Mouse (Mus musculus) kidney, embryonic 15.5 days (tissue): ENCODE measurements at regions not wholly inside any gene's neighbourhood (a gene's known extent, or its start where the extent isn't known, plus 50 kb on each side); places are given as distances from the start of the nearest gene placed in this dataset.

Source experiments
- ATAC-seq: fragments of 200-750 bp; cut with Nextera tagmentation; replicated peaks from 2 replicates; pipeline ENCODE4 v1.8.0; 2017; ENCODE audit warnings: moderate TSS enrichment; ENCODE audit not compliant: low FRiP score
- H3K27ac ChIP-seq: fragments of 300-500 bp; sonication (generic); 2 replicates; pipeline ENCODE4 v1.5.1; 2015; ENCODE audit warnings: mild to moderate bottlenecking, inconsistent platforms
- H3K27me3 ChIP-seq: fragments of 300-500 bp; sonication (generic); 2 replicates; pipeline ENCODE4 v1.6.1; 2015; ENCODE audit warnings: inconsistent platforms
- H3K36me3 ChIP-seq: fragments of 300-500 bp; sonication (generic); 2 replicates; pipeline ENCODE4 v1.6.1; 2015; ENCODE audit warnings: inconsistent platforms
- H3K4me1 ChIP-seq: fragments of 300-500 bp; sonication (generic); 2 replicates; pipeline ENCODE4 v1.6.1; 2015; ENCODE audit warnings: inconsistent platforms
- H3K4me2 ChIP-seq: fragments of 300-500 bp; sonication (generic); 2 replicates; pipeline ENCODE4 v1.6.1; 2015; ENCODE audit warnings: moderate library complexity, mild to moderate bottlenecking, inconsistent platforms
- H3K4me3 ChIP-seq: fragments of 300-500 bp; sonication (generic); replicated peaks from 2 replicates; pipeline ENCODE4 v1.5.1; 2015; ENCODE audit warnings: mild to moderate bottlenecking, inconsistent platforms
- H3K9ac ChIP-seq: fragments of 300-500 bp; sonication (generic); 2 replicates; pipeline ENCODE4 v1.6.1; 2015; ENCODE audit warnings: mild to moderate bottlenecking, inconsistent platforms
- H3K9me3 ChIP-seq: fragments of 300-500 bp; sonication (generic); replicated peaks from 2 replicates; pipeline ENCODE4 v1.6.1; 2016; ENCODE audit warnings: inconsistent platforms
- WGBS: fragments of 180-500 bp; shearing (Covaris S2); methylation state at CpG from one replicate; pipeline ENCODE4 v1.1.7; 2015; ENCODE audit warnings: mixed read lengths; 5-methylcytosine and 5-hydroxymethylcytosine counted together

- Histone ChIP-seq H3K36me3 (no peaks in the 10 kb centered on the region), H3K9me3 (no peaks in the 10 kb centered on the region), H3K9ac (no peak overlapping the region), H3K4me3 (no peak overlapping the region), H3K4me2 (no peak overlapping the region), H3K27ac (no peak overlapping the region), H3K4me1 (no peaks in the 10 kb centered on the region), H3K27me3 (no peaks in the 10 kb centered on the region)
- 24% methylated on average over 4 of the region's 4 CpGs for WGBS
- ATAC-seq: 0 out of 2 replicates have a peak, but pooled peaks have one; percentile 70
These were observed 70.8 kb upstream of the Thbs2 start for GRCm38 (mm10) chr17:14764796-14765195.

- 56% methylated on average over 5 of the region's 5 CpGs for WGBS
- Histone ChIP-seq H3K4me2 (no peak overlapping the region), H3K27me3 (no peaks in the 10 kb centered on the region), H3K4me3 (no peak overlapping the region), H3K9me3 (no peaks in the 10 kb centered on the region), H3K36me3 (no peaks in the 10 kb centered on the region), H3K9ac (no peak overlapping the region), H3K4me1 (no peaks in the 10 kb centered on the region), H3K27ac (no peak overlapping the region)
- ATAC-seq: no peak
These were observed 59.1 kb upstream of the Thbs2 start for GRCm38 (mm10) chr17:14753095-14753494.

GRCm38 (mm10) chr17:14750519-14751145 is 56.6 kb upstream of the Thbs2 start:
- 55% methylated on average over 3 of the region's 3 CpGs for WGBS
- ATAC-seq: no peak
- no peaks in the 10 kb centered on the region for H3K27me3 ChIP-seq
- no peaks in the 10 kb centered on the region for H3K4me1 ChIP-seq
- H3K4me2 ChIP-seq: no peak overlapping the region
- H3K4me3 ChIP-seq: no peak overlapping the region
- H3K27ac ChIP-seq: no peak overlapping the region
- no peak overlapping the region for H3K9ac ChIP-seq
- H3K9me3 ChIP-seq: no peaks in the 10 kb centered on the region
- H3K36me3 ChIP-seq: no peaks in the 10 kb centered on the region

GRCm38 (mm10) chr17:14749281-14749680 is 55.2 kb upstream of the Thbs2 start:
- Histone ChIP-seq H3K27me3 (no peaks in the 10 kb centered on the region), H3K4me2 (no peak overlapping the region), H3K4me1 (no peaks in the 10 kb centered on the region), H3K9me3 (no peaks in the 10 kb centered on the region), H3K27ac (no peak overlapping the region), H3K36me3 (no peaks in the 10 kb centered on the region), H3K9ac (no peak overlapping the region), H3K4me3 (no peak overlapping the region)
- WGBS: 64% methylated on average over 2 of the region's 2 CpGs
- ATAC-seq: no peak

GRCm38 (mm10) chr17:14747255-14747869 is 53.3 kb upstream of the Thbs2 start:
- H3K27ac ChIP-seq: no peak overlapping the region
- H3K4me1 ChIP-seq: no peaks in the 10 kb centered on the region
- no peak overlapping the region for H3K4me3 ChIP-seq
- 83% methylated on average over 5 of the region's 5 CpGs for WGBS
- no peaks in the 10 kb centered on the region for H3K9me3 ChIP-seq
- no peak for ATAC-seq
- H3K36me3 ChIP-seq: no peaks in the 10 kb centered on the region
- H3K9ac ChIP-seq: no peak overlapping the region
- no peaks in the 10 kb centered on the region for H3K27me3 ChIP-seq
- H3K4me2 ChIP-seq: no peak overlapping the region

- no peaks in the 10 kb centered on the region for H3K36me3 ChIP-seq
- no peak overlapping the region for H3K4me2 ChIP-seq
- no peak overlapping the region for H3K9ac ChIP-seq
- H3K4me3 ChIP-seq: no peak overlapping the region
- H3K27me3 ChIP-seq: no peaks in the 10 kb centered on the region
- no peak overlapping the region for H3K27ac ChIP-seq
- H3K9me3 ChIP-seq: no peaks in the 10 kb centered on the region
- ATAC-seq: no peak
- 89% methylated on average over 3 of the region's 3 CpGs for WGBS
- H3K4me1 ChIP-seq: no peaks in the 10 kb centered on the region
These were observed 51.5 kb upstream of the Thbs2 start for GRCm38 (mm10) chr17:14745512-14745911.

GRCm38 (mm10) chr17:14744010-14744409 is 50.0 kb upstream of the Thbs2 start:
- Histone ChIP-seq H3K27ac (no peak overlapping the region), H3K36me3 (no peaks in the 10 kb centered on the region), H3K4me1 (no peaks in the 10 kb centered on the region), H3K9ac (no peak overlapping the region), H3K9me3 (no peaks in the 10 kb centered on the region), H3K4me2 (no peak overlapping the region), H3K27me3 (no peaks in the 10 kb centered on the region), H3K4me3 (no peak overlapping the region)
- 83% methylated on average over 9 of the region's 9 CpGs for WGBS
- ATAC-seq: no peak
